Mouse (Mus musculus) Patski (cell line): Measurements from ENCODE around the gene Ncln. TPM values are rescaled to one million over a fixed set of nuclear protein-coding genes. Genes with fewer than 3 reads are reported as not detected.

ENCODE experiments used
- ATAC-seq: fragments of 100-300 bp; one replicate; pipeline ENCODE4 v1.8.0; 2021
- CTCF ChIA-PET: fragments of 350-600 bp; sonication (Branson Sonifier 250); formaldehyde crosslinking; loops from one replicate; lab custom pipeline; 2022; ENCODE audit warnings: inconsistent platforms; lab: Charles Lee
- POLR2A ChIA-PET: fragments of 350-600 bp; sonication (Branson Sonifier 250); formaldehyde crosslinking; loops from one replicate; lab custom pipeline; 2022; ENCODE audit warnings: antibody characterized with exemption, inconsistent platforms; lab: Charles Lee
- DNase-seq: peaks from one replicate; pipeline ENCODE4 v3.0.0-alpha.2; 2011; ENCODE audit warnings: low read depth, low spot score
- H3K27me3 ChIP-seq: fragments of 371-371 bp; one replicate; pipeline ENCODE4 v1.5.1; 2021
- CTCF ChIP-seq: fragments of 100-300 bp; IDR thresholded peaks from one replicate; pipeline ENCODE4 v1.5.1; 2021
- in situ Hi-C: fragments of 300-500 bp; cut with MboI; formaldehyde crosslinking; loops from 3 replicates; pipeline ENCODE4 v1.11.1; 2018; ENCODE audit warnings: low pct_unique_long_range_greater_than_20kb, mixed read lengths
- polyA plus RNA-seq: library from polyadenylated mRNA; unstranded; gene quantifications from one replicate; pipeline ENCODE4 v1.2.3, GENCODE M21; 2021

Gene Ncln
- polyA plus RNA-seq, 1 experiment from 2014 or later, result 104 TPM

GRCm38 (mm10) chr10:81492606-81493240 is 3.5 kb downstream of the Ncln start:
- CTCF ChIA-PET, result no interaction called here
- ATAC-seq, result no peak
- no peak for TF ChIP-seq CTCF
- POLR2A ChIA-PET, result no interaction called here
- no peaks in the 10 kb centered on the region for H3K27me3 ChIP-seq
- DNase-seq, result no peak
- in situ Hi-C loops, result no loop called here

- CTCF ChIA-PET, result no interaction called here
- POLR2A ChIA-PET, result no interaction called here
- in situ Hi-C loops, result no loop called here
Measured at GRCm38 (mm10) chr10:81491018-81491417, 5.2 kb downstream of the Ncln start.

GRCm38 (mm10) chr10:81489941-81490340 is 6.3 kb downstream of the Ncln start:
- CTCF ChIA-PET, result no interaction called here
- POLR2A ChIA-PET, result no interaction called here
- no peak for TF ChIP-seq CTCF
- no peak for DNase-seq
- ATAC-seq, result no peak
- no peaks in the 10 kb centered on the region for H3K27me3 ChIP-seq
- in situ Hi-C loops, result no loop called here

More at GRCm38 (mm10) chr10:81491018-81491417, 5.2 kb downstream of the Ncln start:
- no peak for ATAC-seq
- TF ChIP-seq CTCF, result no peak
- no peaks in the 10 kb centered on the region for H3K27me3 ChIP-seq
- DNase-seq, result no peak

- in situ Hi-C loops, result no loop called here
- ChIA-PET POLR2A (interaction anchor here (0.5 kb wide), 1 partner anchor 27 kb away, joined by 4 read pairs; no protein-coding TSS in a partner anchor), CTCF (no interaction called here)
- no peaks in the 10 kb centered on the region for H3K27me3 ChIP-seq
- ATAC-seq (no peak), DNase-seq (no peak)
- TF ChIP-seq CTCF, result no peak
Measured at GRCm38 (mm10) chr10:81488081-81488480, 8.1 kb downstream of the Ncln start.

- CTCF ChIA-PET, result no interaction called here
- DNase-seq (no peak), ATAC-seq (no peak)
- TF ChIP-seq CTCF, result no peak
- H3K27me3 ChIP-seq, result no peaks in the 10 kb centered on the region
- in situ Hi-C loops, result no loop called here
- POLR2A ChIA-PET, result no interaction called here
Measured at GRCm38 (mm10) chr10:81486496-81486895, 9.7 kb downstream of the Ncln start.

GRCm38 (mm10) chr10:81485479-81486018 is 10.6 kb downstream of the Ncln start:
- no peaks in the 10 kb centered on the region for H3K27me3 ChIP-seq
- in situ Hi-C loops, result no loop called here
- no peak for ATAC-seq
- ChIA-PET POLR2A (no interaction called here), CTCF (interaction anchor here (1.5 kb wide), 1 partner anchor 9 kb away, joined by 6 read pairs; no protein-coding TSS in a partner anchor)
- no peak for TF ChIP-seq CTCF
- no peak for DNase-seq

GRCm38 (mm10) chr10:81485060-81485449 is 11.1 kb downstream of the Ncln start:
- POLR2A ChIA-PET, result no interaction called here
- in situ Hi-C loops, result no loop called here
- no peak for DNase-seq
- no peak for TF ChIP-seq CTCF
- ATAC-seq, result no peak
- CTCF ChIA-PET, result interaction anchor here (1.5 kb wide), 1 partner anchor 10 kb away, joined by 6 read pairs; no protein-coding TSS in a partner anchor
- H3K27me3 ChIP-seq, result no peaks in the 10 kb centered on the region

GRCm38 (mm10) chr10:81484441-81485059 is 11.6 kb downstream of the Ncln start:
- POLR2A ChIA-PET, result no interaction called here
- CTCF ChIA-PET, result interaction anchor here (1.5 kb wide), 1 partner anchor 10 kb away, joined by 6 read pairs; no protein-coding TSS in a partner anchor
- no peak for DNase-seq
- TF ChIP-seq CTCF, result no peak
- no peak for ATAC-seq
- in situ Hi-C loops, result no loop called here
- no peaks in the 10 kb centered on the region for H3K27me3 ChIP-seq

GRCm38 (mm10) chr10:81483983-81484382 is 12.2 kb downstream of the Ncln start:
- in situ Hi-C loops, result no loop called here
- H3K27me3 ChIP-seq, result no peaks in the 10 kb centered on the region
- ChIA-PET CTCF (no interaction called here), POLR2A (no interaction called here)
- no peak for ATAC-seq
- TF ChIP-seq CTCF, result no peak
- no peak for DNase-seq

- peak; percentile 67 for ATAC-seq
- DNase-seq, result no peak
- H3K27me3 ChIP-seq, result no peaks in the 10 kb centered on the region
- ChIA-PET CTCF (interaction anchor here (0.9 to 2.2 kb wide), 5 partner anchors 12 to 93 kb away, joined by 3 to 8 read pairs (median 5); no protein-coding TSS in a partner anchor), POLR2A (no interaction called here)
- no peak for TF ChIP-seq CTCF
- in situ Hi-C loops, result no loop called here
Measured at GRCm38 (mm10) chr10:81482533-81482889, 13.7 kb downstream of the Ncln start, which contains the start of gene Celf5. Gene Celf5 (minus strand): TSS chr10:81482709.
